Mouse (Mus musculus) liver, adult 2 months (tissue): ENCODE results near the gene Card10.

ENCODE experiments used
- CTCF ChIP-seq: fragments of 200-500 bp; IDR thresholded peaks from 2 replicates; pipeline ENCODE4 v1.5.1; 2011; ENCODE audit warnings: low read depth, low read length, control low read depth
- POLR2A ChIP-seq: fragments of 200-500 bp; IDR thresholded peaks from 2 replicates; pipeline ENCODE4 v1.6.1; 2011; ENCODE audit warnings: low read length, control low read depth; ENCODE audit not compliant: insufficient read depth; ENCODE audit errors: extremely low read depth

DNA sequence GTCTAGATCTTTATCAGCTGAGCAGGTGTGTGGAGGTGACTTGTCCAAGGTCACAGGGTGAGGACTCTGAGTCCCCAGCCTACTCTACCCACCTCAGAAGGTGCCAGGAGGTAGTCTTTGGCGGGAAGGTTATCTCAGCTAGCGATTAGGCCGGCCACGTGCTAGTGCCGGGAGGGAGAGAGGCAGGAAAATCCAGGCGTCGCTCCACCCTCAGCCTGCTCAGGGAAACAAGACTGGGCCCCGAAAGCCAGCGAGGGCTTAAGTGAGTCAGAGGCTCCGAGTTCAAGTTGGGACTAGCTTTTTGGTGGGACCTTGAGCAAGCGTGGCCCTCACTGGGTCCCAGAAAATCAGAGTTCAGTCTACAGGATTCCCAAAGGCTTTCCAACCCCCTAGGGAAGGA lies 42.5 kb upstream of the Card10 start:
- no peak for TF ChIP-seq CTCF
- TF ChIP-seq POLR2A: no peak
